Mouse (Mus musculus) liver, adult 2 months (tissue): ENCODE measurements at regions not wholly inside any gene's neighbourhood (a gene's known extent, or its start where the extent isn't known, plus 50 kb on each side); places are given as distances from the start of the nearest gene placed in this dataset.

ENCODE experiments used
- DNase-seq: peaks from one replicate; pipeline ENCODE4 v3.0.0-alpha.2; 2011; ENCODE audit warnings: low read depth, low spot score; ENCODE audit errors: extremely low read depth
- H3K27ac ChIP-seq: fragments of 200-500 bp; replicated peaks from 2 replicates; pipeline ENCODE4 v1.5.1; 2012; ENCODE audit warnings: low read depth, mild to moderate bottlenecking, control low read depth, inconsistent platforms, low read length; ENCODE audit not compliant: insufficient read depth
- H3K27me3 ChIP-seq: fragments of 200-500 bp; 2 replicates; pipeline ENCODE4 v1.6.1; 2012; ENCODE audit warnings: mild to moderate bottlenecking, moderate library complexity, low read length, inconsistent platforms; ENCODE audit not compliant: control insufficient read depth, insufficient read depth
- H3K36me3 ChIP-seq: fragments of 200-500 bp; 2 replicates; pipeline ENCODE4 v1.6.1; 2012; ENCODE audit warnings: low read length, inconsistent platforms; ENCODE audit not compliant: control insufficient read depth, insufficient read depth
- H3K4me1 ChIP-seq: fragments of 200-500 bp; 2 replicates; pipeline ENCODE4 v1.6.1; 2011; ENCODE audit warnings: low read length; ENCODE audit not compliant: control insufficient read depth, insufficient read depth
- H3K4me3 ChIP-seq: fragments of 200-500 bp; 2 replicates; pipeline ENCODE4 v1.5.1; 2011; ENCODE audit warnings: low read depth, mild to moderate bottlenecking, control low read depth, low read length, moderate library complexity; ENCODE audit not compliant: insufficient read depth
- H3K79me2 ChIP-seq: fragments of 200-500 bp; 2 replicates; pipeline ENCODE4 v1.6.1; 2012; ENCODE audit warnings: inconsistent platforms, mild to moderate bottlenecking, low read length, moderate library complexity; ENCODE audit not compliant: control insufficient read depth, insufficient read depth
- H3K9ac ChIP-seq: fragments of 200-500 bp; 2 replicates; pipeline ENCODE4 v1.6.1; 2012; ENCODE audit warnings: low read depth, mild to moderate bottlenecking, control low read depth, inconsistent platforms, low read length
- CTCF ChIP-seq: fragments of 200-500 bp; IDR thresholded peaks from 2 replicates; pipeline ENCODE4 v1.5.1; 2011; ENCODE audit warnings: low read depth, low read length, control low read depth
- POLR2A ChIP-seq: fragments of 200-500 bp; IDR thresholded peaks from 2 replicates; pipeline ENCODE4 v1.6.1; 2011; ENCODE audit warnings: low read length, control low read depth; ENCODE audit not compliant: insufficient read depth; ENCODE audit errors: extremely low read depth
- WGBS: fragments of 180-500 bp; shearing (Covaris S2); methylation state at CpG from one replicate; pipeline ENCODE4 v1.1.7; 2018; 5-methylcytosine and 5-hydroxymethylcytosine counted together

DNA sequence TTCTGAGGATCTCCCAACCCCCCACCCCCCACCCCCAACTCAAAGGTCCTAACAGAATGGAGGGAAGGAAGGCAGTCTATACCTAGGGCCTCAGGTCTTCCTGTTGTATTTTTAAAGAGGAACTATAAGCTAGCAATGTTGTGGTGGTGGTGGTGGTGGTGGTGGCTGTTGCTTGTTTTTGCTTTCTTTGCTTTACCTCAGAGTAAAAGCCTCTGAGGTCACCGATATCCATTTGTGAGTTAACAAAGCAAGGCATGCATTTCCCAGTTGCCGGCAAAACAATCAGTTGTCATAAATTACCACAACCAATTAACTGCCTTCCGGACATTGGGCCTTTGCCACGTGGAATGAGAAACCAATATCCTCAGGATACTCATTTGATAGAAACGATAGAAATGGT is 191.9 kb upstream of the Map3k1 start:
- TF ChIP-seq CTCF (no peak), POLR2A (no peak)
- Histone ChIP-seq H3K79me2 (no peaks in the 10 kb centered on the region), H3K4me3 (no peak overlapping the region), H3K36me3 (no peaks in the 10 kb centered on the region), H3K9ac (no peak overlapping the region), H3K27ac (no peak overlapping the region), H3K27me3 (no peaks in the 10 kb centered on the region), H3K4me1 (peaks cover 3% of the 10 kb centered on the region; the same call in 1 of the 2 replicates)
- 86% methylated on average over 5 of the region's 5 CpGs for WGBS
- no peak for DNase-seq

- Histone ChIP-seq H3K4me1 (peaks cover 3% of the 10 kb centered on the region; the same call in 1 of the 2 replicates), H3K27me3 (no peaks in the 10 kb centered on the region), H3K36me3 (no peaks in the 10 kb centered on the region), H3K4me3 (no peak overlapping the region), H3K79me2 (no peaks in the 10 kb centered on the region), H3K27ac (no peak overlapping the region), H3K9ac (no peak overlapping the region)
- no peak for TF ChIP-seq POLR2A
- TF ChIP-seq CTCF, result no peak
- WGBS, result 73% methylated on average over 20 of the region's 20 CpGs
- DNase-seq, result no peak
Observed at GRCm38 (mm10) chr13:112001155-112002025, 192.6 kb upstream of the Map3k1 start.

- Histone ChIP-seq H3K9ac (no peak overlapping the region), H3K27me3 (no peaks in the 10 kb centered on the region), H3K4me1 (peaks cover 3% of the 10 kb centered on the region; the same call in 1 of the 2 replicates), H3K36me3 (no peaks in the 10 kb centered on the region), H3K79me2 (no peaks in the 10 kb centered on the region), H3K27ac (no peak overlapping the region), H3K4me3 (no peak overlapping the region)
- DNase-seq, result no peak
- TF ChIP-seq CTCF (no peak), POLR2A (no peak)
- 67% methylated on average over 15 of the region's 15 CpGs for WGBS
Observed at GRCm38 (mm10) chr13:112002661-112003347, 194.0 kb upstream of the Map3k1 start.

DNA sequence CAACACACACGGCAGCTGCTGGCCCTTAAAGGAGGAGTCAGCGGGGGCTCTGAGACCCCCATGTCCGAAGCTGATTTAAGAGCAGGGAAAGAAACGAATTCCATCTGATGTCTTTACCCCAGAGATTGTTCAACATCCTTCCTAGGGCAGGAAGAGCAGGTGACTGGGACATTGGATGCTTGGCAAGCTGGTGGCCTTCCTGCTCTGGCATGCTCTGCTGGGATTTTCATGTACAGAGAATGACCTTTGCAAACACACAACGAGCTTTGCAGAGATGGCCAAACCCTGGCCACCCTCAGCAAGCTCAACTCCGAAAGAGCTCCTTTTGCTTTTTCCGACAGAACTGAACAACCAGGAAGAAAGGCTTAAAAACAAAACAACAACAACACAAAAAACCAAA is 194.7 kb upstream of the Map3k1 start:
- Histone ChIP-seq H3K27me3 (no peaks in the 10 kb centered on the region), H3K4me3 (no peak overlapping the region), H3K9ac (no peak overlapping the region), H3K36me3 (no peaks in the 10 kb centered on the region), H3K79me2 (no peaks in the 10 kb centered on the region), H3K4me1 (peaks cover 3% of the 10 kb centered on the region; the same call in 1 of the 2 replicates), H3K27ac (no peak overlapping the region)
- TF ChIP-seq CTCF, result no peak
- TF ChIP-seq POLR2A, result no peak
- DNase-seq, result no peak
- WGBS, result 76% methylated on average over 7 of the region's 7 CpGs

- no peak for TF ChIP-seq POLR2A
- TF ChIP-seq CTCF, result no peak
- WGBS, result 95% methylated on average over 3 of the region's 3 CpGs
Observed at GRCm38 (mm10) chr13:112004126-112004525, 195.3 kb upstream of the Map3k1 start.

More at GRCm38 (mm10) chr13:112004126-112004525, 195.3 kb upstream of the Map3k1 start:
- Histone ChIP-seq H3K27me3 (no peaks in the 10 kb centered on the region), H3K36me3 (no peaks in the 10 kb centered on the region), H3K9ac (no peak overlapping the region), H3K4me3 (no peak overlapping the region), H3K4me1 (peaks cover 3% of the 10 kb centered on the region; the same call in 1 of the 2 replicates), H3K79me2 (no peaks in the 10 kb centered on the region), H3K27ac (no peak overlapping the region)
- no peak for DNase-seq
